Comparison of ENCODE assay signal across 22 mouse cellular contexts in genomic region chr8:80250305-80251161, GRCm38 (mm10).
DNase-seq lines count a peak whose midpoint lies in the region; ATAC-seq and TF ChIP-seq lines count a peak whose summit lies in the region.
"Had no signal": no experiment of that assay in that cellular context is flagged by ENCODE, and none has a peak within 500 bp of the region (broad histone marks: within the 10 kb centered on the region; RNA-seq: fewer than 3 reads in every experiment).

No protein-coding gene starts in this region.

- DNase-seq in lung, postnatal 25 days (ENCODE audit: low spot score), result no peak
- DNase-seq in midbrain, postnatal 0 days (ENCODE audit: low spot score), result no peak
- DNase-seq in embryo, embryonic 10.5 days (ENCODE audit: low spot score), result no peak
- no peak for DNase-seq in cerebellum, postnatal 4 days (ENCODE audit: low spot score in 2 of 2)
- DNase-seq: adrenal gland, adult 8-10 months; B cell, adult 2 months; cerebellum, adult 2 months; gastrocnemius, adult 2 months; kidney, postnatal 36 days; layer of hippocampus, postnatal 36 days; lung, postnatal 14 days had no signal

- ATAC-seq in lung, embryonic 15.5 days (ENCODE audit: borderline replicate concordance, extremely low read depth, low FRiP score, low TSS enrichment), result peak; percentile 46; the same call in 1 of the 2 replicates
- 0 out of 2 replicates have a peak, but pooled peaks have one; percentile 17 for ATAC-seq in midbrain, embryonic 13.5 days
- ATAC-seq in midbrain, postnatal 0 days (ENCODE audit: low FRiP score), result no peak
- ATAC-seq in forebrain, embryonic 13.5 days, result peak; percentile 68; the same call in 1 of the 2 replicates
- ATAC-seq in limb, embryonic 12.5 days (ENCODE audit: insufficient number of reproducible peaks, insufficient read depth, low FRiP score, low TSS enrichment, low read depth), result peak; percentile 42; the same call in 1 of the 2 replicates
- ATAC-seq: intestine, postnatal 0 days had no signal

- 82% methylated on average over 7 of the region's 7 CpGs for WGBS in lung, embryonic 15.5 days
- 75% methylated on average over 7 of the region's 7 CpGs for WGBS in midbrain, embryonic 13.5 days
- WGBS in midbrain, postnatal 0 days, result 78% methylated on average over 7 of the region's 7 CpGs
- 44% methylated on average over 7 of the region's 7 CpGs for WGBS in forebrain, embryonic 13.5 days
- 61% methylated on average over 7 of the region's 7 CpGs for WGBS in limb, embryonic 12.5 days

- no peaks in the 10 kb centered on the region for H3K9me3 ChIP-seq in lung, embryonic 15.5 days
- no peaks in the 10 kb centered on the region for H3K9me3 ChIP-seq in midbrain, embryonic 13.5 days
- no peaks in the 10 kb centered on the region for H3K9me3 ChIP-seq in midbrain, postnatal 0 days (ENCODE audit: low read length)
- H3K9me3 ChIP-seq in forebrain, embryonic 13.5 days (replicated peaks), result no peaks in the 10 kb centered on the region
- no peaks in the 10 kb centered on the region for H3K9me3 ChIP-seq in limb, embryonic 12.5 days
- H3K9me3 ChIP-seq: G1E; hindbrain, embryonic 12.5 days; kidney, embryonic 15.5 days; liver, embryonic 15.5 days had no signal

- H3K4me2 ChIP-seq in lung, embryonic 15.5 days, result no peak overlapping the region
- no peak overlapping the region for H3K4me2 ChIP-seq in midbrain, embryonic 13.5 days (replicated peaks)
- H3K4me2 ChIP-seq in midbrain, postnatal 0 days (ENCODE audit: low read depth, low read length, poor library complexity, severe bottlenecking), result no peak overlapping the region
- H3K4me2 ChIP-seq in forebrain, embryonic 13.5 days, result no peak overlapping the region
- no peak overlapping the region for H3K4me2 ChIP-seq in limb, embryonic 12.5 days
- H3K4me2 ChIP-seq: hindbrain, embryonic 12.5 days; kidney, embryonic 15.5 days; liver, embryonic 15.5 days had no signal

- no peaks in the 10 kb centered on the region for H3K27me3 ChIP-seq in lung, embryonic 15.5 days
- H3K27me3 ChIP-seq in midbrain, embryonic 13.5 days, result no peaks in the 10 kb centered on the region
- H3K27me3 ChIP-seq in midbrain, postnatal 0 days (ENCODE audit: insufficient read depth, low read length), result no peaks in the 10 kb centered on the region
- no peaks in the 10 kb centered on the region for H3K27me3 ChIP-seq in forebrain, embryonic 13.5 days
- no peaks in the 10 kb centered on the region for H3K27me3 ChIP-seq in limb, embryonic 12.5 days
- H3K27me3 ChIP-seq: CH12.LX; hindbrain, embryonic 12.5 days; kidney, embryonic 15.5 days; liver, embryonic 15.5 days had no signal

- H3K9ac ChIP-seq in lung, embryonic 15.5 days, result no peak overlapping the region
- no peak overlapping the region for H3K9ac ChIP-seq in midbrain, embryonic 13.5 days (replicated peaks)
- no peak overlapping the region for H3K9ac ChIP-seq in midbrain, postnatal 0 days (replicated peaks; ENCODE audit: low read length, poor library complexity, severe bottlenecking)
- no peak overlapping the region for H3K9ac ChIP-seq in forebrain, embryonic 13.5 days
- no peak overlapping the region for H3K9ac ChIP-seq in limb, embryonic 12.5 days (replicated peaks)
- H3K9ac ChIP-seq: hindbrain, embryonic 12.5 days; kidney, embryonic 15.5 days; liver, embryonic 15.5 days had no signal

- H3K27ac ChIP-seq in lung, embryonic 15.5 days, result no peak overlapping the region
- no peak overlapping the region for H3K27ac ChIP-seq in midbrain, embryonic 13.5 days
- H3K27ac ChIP-seq in midbrain, postnatal 0 days (ENCODE audit: low read depth, low read length), result no peak overlapping the region
- H3K27ac ChIP-seq in forebrain, embryonic 13.5 days, result no peak overlapping the region
- peak overlapping the region; percentile 73 for H3K27ac ChIP-seq in limb, embryonic 12.5 days
- H3K27ac ChIP-seq: gastrocnemius, adult 2 months; hindbrain, embryonic 12.5 days; kidney, embryonic 15.5 days; liver, embryonic 15.5 days had no signal

- no peak overlapping the region for H3K4me3 ChIP-seq in lung, embryonic 15.5 days
- H3K4me3 ChIP-seq in midbrain, embryonic 13.5 days (replicated peaks), result no peak overlapping the region
- no peak overlapping the region for H3K4me3 ChIP-seq in midbrain, postnatal 0 days (ENCODE audit: low read depth, low read length)
- no peak overlapping the region for H3K4me3 ChIP-seq in forebrain, embryonic 13.5 days
- H3K4me3 ChIP-seq in limb, embryonic 12.5 days (replicated peaks), result no peak overlapping the region
- H3K4me3 ChIP-seq: erythroblast, embryonic 14.5 days; gastrocnemius, adult 2 months; hindbrain, embryonic 12.5 days; kidney, embryonic 15.5 days; liver, embryonic 15.5 days had no signal

- no peak for TF ChIP-seq CTCF in midbrain, postnatal 0 days (IDR thresholded peaks at IDR 0.05)

- no peaks in the 10 kb centered on the region for H3K36me3 ChIP-seq in lung, embryonic 15.5 days
- H3K36me3 ChIP-seq in midbrain, embryonic 13.5 days, result no peaks in the 10 kb centered on the region
- H3K36me3 ChIP-seq in midbrain, postnatal 0 days (ENCODE audit: insufficient read depth, low read length), result no peaks in the 10 kb centered on the region
- no peaks in the 10 kb centered on the region for H3K36me3 ChIP-seq in forebrain, embryonic 13.5 days (ENCODE audit: poor library complexity, severe bottlenecking)
- no peaks in the 10 kb centered on the region for H3K36me3 ChIP-seq in limb, embryonic 12.5 days
- H3K36me3 ChIP-seq: G1E; hindbrain, embryonic 12.5 days; kidney, embryonic 15.5 days; liver, embryonic 15.5 days had no signal

- H3K4me1 ChIP-seq in lung, embryonic 15.5 days, result peaks cover 19% of the 10 kb centered on the region
- peaks cover 8% of the 10 kb centered on the region; the same call in 1 of the 2 replicates for H3K4me1 ChIP-seq in midbrain, embryonic 13.5 days (replicated peaks)
- no peaks in the 10 kb centered on the region for H3K4me1 ChIP-seq in midbrain, postnatal 0 days (ENCODE audit: insufficient read depth, low read length)
- H3K4me1 ChIP-seq in forebrain, embryonic 13.5 days, result peaks cover 17% of the 10 kb centered on the region
- peaks cover 13% of the 10 kb centered on the region for H3K4me1 ChIP-seq in limb, embryonic 12.5 days (replicated peaks)
- H3K4me1 ChIP-seq: hindbrain, embryonic 12.5 days; liver, embryonic 15.5 days had no signal
